Mouse (Mus musculus): Measurements from ENCODE around the gene Surf6. TPM values are rescaled to one million over a fixed set of nuclear protein-coding genes. Genes with fewer than 3 reads are reported as not detected.
A peak's percentile ranks its signal among the peaks of the same experiment; 100 is the strongest.

Gene Surf6
- 27.6 and 29.0 TPM in 2 replicates for polyA plus RNA-seq (2015; fragmentation: Nextera tagmentation; extraction: Ambion mirVana)

- ATAC-seq (ENCODE audit: low read depth), result peak; percentile 96
- WGBS, result under 1% methylated on average over 41 of the region's 41 CpGs
- peaks cover 59% of the 10 kb centered on the region for H3K36me3 ChIP-seq
Measured at GRCm38 (mm10) chr2:26902467-26903220, at the start of gene Surf6. Surf6 (minus strand) TSS chr2:26902879.

GRCm38 (mm10) chr2:26952193-26952592, 49.5 kb upstream of the Surf6 start:
- ATAC-seq (ENCODE audit: low read depth), result no peak
- H3K9ac ChIP-seq, result no peak overlapping the region
- WGBS, result 94% methylated on average over 4 of the region's 4 CpGs
- no peaks in the 10 kb centered on the region for H3K27me3 ChIP-seq
- peaks cover 96% of the 10 kb centered on the region for H3K36me3 ChIP-seq
- H3K4me1 ChIP-seq (replicated peaks), result no peaks in the 10 kb centered on the region
- H3K27ac ChIP-seq (replicated peaks), result no peak overlapping the region
- no peak overlapping the region for H3K4me3 ChIP-seq
- no peak overlapping the region for H3K4me2 ChIP-seq
- H3K9me3 ChIP-seq, result no peaks in the 10 kb centered on the region

More at GRCm38 (mm10) chr2:26902467-26903220, at the start of gene Surf6:
- Histone ChIP-seq H3K9me3 (no peaks in the 10 kb centered on the region), H3K4me1 (replicated peaks) (peaks cover 36% of the 10 kb centered on the region), H3K9ac (peak within 1 kb of the TSS; percentile 74), H3K27ac (replicated peaks) (peak within 1 kb of the TSS; percentile 90), H3K4me3 (peak within 1 kb of the TSS; percentile 90), H3K27me3 (no peaks in the 10 kb centered on the region), H3K4me2 (peak within 1 kb of the TSS; percentile 86)

- no peak overlapping the region for H3K9ac ChIP-seq
- no peaks in the 10 kb centered on the region for H3K4me1 ChIP-seq (replicated peaks)
- no peak overlapping the region for H3K27ac ChIP-seq (replicated peaks)
- ATAC-seq (ENCODE audit: low read depth), result no peak
- peaks cover 96% of the 10 kb centered on the region for H3K36me3 ChIP-seq
- H3K9me3 ChIP-seq, result no peaks in the 10 kb centered on the region
- H3K4me3 ChIP-seq, result no peak overlapping the region
- no peak overlapping the region for H3K4me2 ChIP-seq
- 88% methylated on average over 8 of the region's 8 CpGs for WGBS
- H3K27me3 ChIP-seq, result no peaks in the 10 kb centered on the region
Measured at GRCm38 (mm10) chr2:26951346-26951905, 48.7 kb upstream of the Surf6 start.

GRCm38 (mm10) chr2:26950411-26950810, 47.7 kb upstream of the Surf6 start:
- H3K9ac ChIP-seq, result no peak overlapping the region
- H3K4me3 ChIP-seq, result no peak overlapping the region
- 91% methylated on average over 2 of the region's 2 CpGs for WGBS
- H3K9me3 ChIP-seq, result no peaks in the 10 kb centered on the region
- ATAC-seq (ENCODE audit: low read depth), result no peak
- H3K4me2 ChIP-seq, result no peak overlapping the region
- H3K27ac ChIP-seq (replicated peaks), result no peak overlapping the region
- no peaks in the 10 kb centered on the region for H3K4me1 ChIP-seq (replicated peaks)
- peaks cover 87% of the 10 kb centered on the region for H3K36me3 ChIP-seq
- no peaks in the 10 kb centered on the region for H3K27me3 ChIP-seq

- 84% methylated on average over 3 of the region's 3 CpGs for whole genome bisulfite sequencing
Measured at GRCm38 (mm10) chr2:26943253-26943652, 40.6 kb upstream of the Surf6 start.

GRCm38 (mm10) chr2:26941539-26941938, 38.9 kb upstream of the Surf6 start:
- Histone ChIP-seq H3K4me3 (no peak overlapping the region), H3K36me3 (peaks cover 2% of the 10 kb centered on the region; the same call in 1 of the 2 replicates), H3K27me3 (no peaks in the 10 kb centered on the region), H3K9ac (no peak overlapping the region), H3K4me2 (no peak overlapping the region), H3K4me1 (replicated peaks) (no peaks in the 10 kb centered on the region), H3K9me3 (no peaks in the 10 kb centered on the region), H3K27ac (replicated peaks) (no peak overlapping the region)
- ATAC-seq (ENCODE audit: low read depth), result no peak
- WGBS, result 45% methylated on average over 5 of the region's 5 CpGs

More at GRCm38 (mm10) chr2:26943253-26943652, 40.6 kb upstream of the Surf6 start:
- Histone ChIP-seq H3K9ac (no peak overlapping the region), H3K36me3 (peaks cover 17% of the 10 kb centered on the region), H3K9me3 (no peaks in the 10 kb centered on the region), H3K27ac (replicated peaks) (no peak overlapping the region), H3K27me3 (no peaks in the 10 kb centered on the region), H3K4me1 (replicated peaks) (no peaks in the 10 kb centered on the region), H3K4me2 (no peak overlapping the region), H3K4me3 (no peak overlapping the region)
- no peak for ATAC-seq (ENCODE audit: low read depth)

GRCm38 (mm10) chr2:26936425-26936824, 33.7 kb upstream of the Surf6 start:
- Histone ChIP-seq H3K4me2 (no peak overlapping the region), H3K4me1 (replicated peaks) (peaks cover 13% of the 10 kb centered on the region), H3K27ac (replicated peaks) (no peak overlapping the region), H3K9ac (no peak overlapping the region), H3K9me3 (no peaks in the 10 kb centered on the region), H3K27me3 (no peaks in the 10 kb centered on the region), H3K36me3 (0 out of 2 replicates have a peak, but pooled peaks cover 3% of the 10 kb centered on the region), H3K4me3 (no peak overlapping the region)
- no peak for ATAC-seq (ENCODE audit: low read depth)
- WGBS, result 83% methylated on average over 1 of the region's 1 CpGs

GRCm38 (mm10) chr2:26935286-26935685, 32.6 kb upstream of the Surf6 start:
- H3K4me2 ChIP-seq, result no peak overlapping the region
- no peaks in the 10 kb centered on the region for H3K9me3 ChIP-seq
- H3K4me3 ChIP-seq, result no peak overlapping the region
- 77% methylated on average over 2 of the region's 2 CpGs for WGBS
- ATAC-seq (ENCODE audit: low read depth), result no peak
- H3K9ac ChIP-seq, result no peak overlapping the region
- peaks cover 15% of the 10 kb centered on the region for H3K36me3 ChIP-seq
- no peak overlapping the region for H3K27ac ChIP-seq (replicated peaks)
- no peaks in the 10 kb centered on the region for H3K27me3 ChIP-seq
- peaks cover 24% of the 10 kb centered on the region for H3K4me1 ChIP-seq (replicated peaks)

GRCm38 (mm10) chr2:26933304-26934055, 30.8 kb upstream of the Surf6 start, which contains the start of the genes Surf4 and Stkld1:
Surf4 (minus strand) TSS chr2:26933928.
Stkld1 (plus strand) TSS chr2:26934047.
- no peaks in the 10 kb centered on the region for H3K27me3 ChIP-seq
- no peaks in the 10 kb centered on the region for H3K9me3 ChIP-seq
- peak within 1 kb of the TSS; percentile 98 for H3K4me3 ChIP-seq
- peak within 1 kb of the TSS; percentile 88 for H3K4me2 ChIP-seq
- peak within 1 kb of the TSS; percentile 89 for H3K27ac ChIP-seq (replicated peaks)
- WGBS, result under 1% methylated on average over 61 of the region's 70 CpGs
- H3K4me1 ChIP-seq (replicated peaks), result peaks cover 30% of the 10 kb centered on the region
- H3K9ac ChIP-seq, result peak within 1 kb of the TSS; percentile 100
- H3K36me3 ChIP-seq, result peaks cover 31% of the 10 kb centered on the region
- peak; percentile 96 for ATAC-seq (ENCODE audit: low read depth)

GRCm38 (mm10) chr2:26932473-26933303, 30.0 kb upstream of the Surf6 start:
- peak; percentile 30; the same call in 1 of the 2 replicates for ATAC-seq (ENCODE audit: low read depth)
- peaks cover 32% of the 10 kb centered on the region for H3K4me1 ChIP-seq (replicated peaks)
- no peaks in the 10 kb centered on the region for H3K27me3 ChIP-seq
- H3K9me3 ChIP-seq, result no peaks in the 10 kb centered on the region
- peak overlapping the region; percentile 88 for H3K4me2 ChIP-seq
- peak overlapping the region; percentile 98 for H3K4me3 ChIP-seq
- H3K9ac ChIP-seq, result peak overlapping the region; percentile 100
- H3K36me3 ChIP-seq, result peaks cover 39% of the 10 kb centered on the region
- H3K27ac ChIP-seq (replicated peaks), result peak overlapping the region; percentile 89
- 1% methylated on average over 49 of the region's 49 CpGs for WGBS

- H3K4me3 ChIP-seq, result no peak overlapping the region
- 35% methylated on average over 1 of the region's 1 CpGs for WGBS
- no peaks in the 10 kb centered on the region for H3K27me3 ChIP-seq
- peaks cover 32% of the 10 kb centered on the region for H3K4me1 ChIP-seq (replicated peaks)
- H3K9me3 ChIP-seq, result no peaks in the 10 kb centered on the region
- ATAC-seq (ENCODE audit: low read depth), result no peak
- peaks cover 62% of the 10 kb centered on the region for H3K36me3 ChIP-seq
- H3K27ac ChIP-seq (replicated peaks), result no peak overlapping the region
- no peak overlapping the region for H3K9ac ChIP-seq
- no peak overlapping the region for H3K4me2 ChIP-seq
Measured at GRCm38 (mm10) chr2:26930390-26930789, 27.7 kb upstream of the Surf6 start.

All from neural tube, embryonic 13.5 days (tissue).